Mouse (Mus musculus): Measurements from ENCODE around the gene Klhl23. TPM values are rescaled to one million over a fixed set of nuclear protein-coding genes. Genes with fewer than 3 reads are reported as not detected.
A peak's percentile ranks its signal among the peaks of the same experiment; 100 is the strongest.

Klhl23 gene
- total and polyA plus RNA-seq, 2 experiments from 2014 or later: 43.0 to 129 TPM

DNA sequence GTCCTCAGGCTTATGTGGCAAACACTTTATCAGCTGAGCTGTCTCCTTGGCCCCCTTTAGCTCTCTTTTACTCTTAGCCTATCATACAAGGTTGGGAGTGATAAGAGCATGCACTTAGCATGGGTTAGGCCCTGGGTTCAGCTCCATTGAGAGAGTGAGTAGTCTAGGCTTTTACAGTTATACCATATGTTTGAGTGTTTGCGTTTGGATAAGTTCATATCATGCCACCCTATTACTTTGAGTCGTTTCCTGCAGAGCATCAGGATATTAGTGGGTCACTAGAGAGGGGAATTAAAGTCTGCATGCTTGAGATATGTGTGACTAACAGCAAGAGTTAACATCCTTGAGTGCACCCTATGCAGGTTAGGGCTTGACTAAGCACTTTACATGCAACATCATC is 7.9 kb downstream of the Klhl23 start:
- WGBS: 73% methylated on average over 2 of the region's 2 CpGs
- DNase-seq (ENCODE audit: low spot score) (no peak), ATAC-seq (ENCODE audit: insufficient read depth, low read depth) (no peak)
- H3K4me2 ChIP-seq (ENCODE audit: low read depth, low read length): no peak overlapping the region
- H3K27ac ChIP-seq (ENCODE audit: low read depth): no peak overlapping the region
- no peak overlapping the region for H3K4me3 ChIP-seq (ENCODE audit: low read depth, low read length)
- H3K36me3 ChIP-seq (replicated peaks; ENCODE audit: control insufficient read depth, insufficient read depth, low read length): peaks cover 67% of the 10 kb centered on the region
- H3K4me1 ChIP-seq (ENCODE audit: control insufficient read depth, insufficient read depth): 0 out of 2 replicates have a peak, but pooled peaks cover 8% of the 10 kb centered on the region
- no peaks in the 10 kb centered on the region for H3K27me3 ChIP-seq (ENCODE audit: control insufficient read depth, insufficient read depth, low read length)
- TF ChIP-seq EP300 (IDR thresholded peaks at IDR 0.05; ENCODE audit: low read depth): no peak
- TF ChIP-seq CTCF (IDR thresholded peaks at IDR 0.05; ENCODE audit: low read depth): no peak
- no peak overlapping the region for H3K9ac ChIP-seq (replicated peaks; ENCODE audit: low read depth, low read length)
- no peaks in the 10 kb centered on the region for H3K9me3 ChIP-seq (replicated peaks; ENCODE audit: control insufficient read depth, low read length)

DNA sequence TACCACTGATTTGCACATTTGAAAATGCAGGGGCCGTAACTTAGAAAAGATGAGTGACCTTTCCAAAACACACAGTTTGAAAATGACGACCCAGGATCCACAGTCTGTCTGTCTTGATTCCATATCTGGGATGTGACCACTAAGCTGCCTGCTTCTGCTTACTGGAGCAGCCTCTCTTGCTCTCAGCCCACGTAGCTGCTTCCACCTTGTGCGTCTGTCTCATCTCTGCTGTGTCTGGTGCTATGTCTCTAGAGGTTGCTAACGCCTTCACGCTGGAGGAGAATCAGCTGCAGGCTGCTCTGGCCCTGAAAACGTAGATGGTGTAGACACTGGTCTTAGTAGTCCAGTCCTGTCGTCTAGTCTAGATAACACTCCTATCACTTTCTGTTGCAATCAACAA is 8.4 kb downstream of the Klhl23 start:
- Histone ChIP-seq H3K9ac (replicated peaks; ENCODE audit: low read depth, low read length) (no peak overlapping the region), H3K4me3 (ENCODE audit: low read depth, low read length) (no peak overlapping the region), H3K4me1 (ENCODE audit: control insufficient read depth, insufficient read depth) (0 out of 2 replicates have a peak, but pooled peaks cover 6% of the 10 kb centered on the region), H3K27me3 (ENCODE audit: control insufficient read depth, insufficient read depth, low read length) (no peaks in the 10 kb centered on the region), H3K9me3 (replicated peaks; ENCODE audit: control insufficient read depth, low read length) (no peaks in the 10 kb centered on the region), H3K27ac (ENCODE audit: low read depth) (no peak overlapping the region), H3K4me2 (ENCODE audit: low read depth, low read length) (no peak overlapping the region), H3K36me3 (replicated peaks; ENCODE audit: control insufficient read depth, insufficient read depth, low read length) (peaks cover 72% of the 10 kb centered on the region)
- no peak for TF ChIP-seq EP300 (IDR thresholded peaks at IDR 0.05; ENCODE audit: low read depth)
- TF ChIP-seq CTCF (IDR thresholded peaks at IDR 0.05; ENCODE audit: low read depth): no peak
- WGBS: 72% methylated on average over 8 of the region's 8 CpGs
- DNase-seq (ENCODE audit: low spot score): no peak
- ATAC-seq (ENCODE audit: insufficient read depth, low read depth): no peak

DNA sequence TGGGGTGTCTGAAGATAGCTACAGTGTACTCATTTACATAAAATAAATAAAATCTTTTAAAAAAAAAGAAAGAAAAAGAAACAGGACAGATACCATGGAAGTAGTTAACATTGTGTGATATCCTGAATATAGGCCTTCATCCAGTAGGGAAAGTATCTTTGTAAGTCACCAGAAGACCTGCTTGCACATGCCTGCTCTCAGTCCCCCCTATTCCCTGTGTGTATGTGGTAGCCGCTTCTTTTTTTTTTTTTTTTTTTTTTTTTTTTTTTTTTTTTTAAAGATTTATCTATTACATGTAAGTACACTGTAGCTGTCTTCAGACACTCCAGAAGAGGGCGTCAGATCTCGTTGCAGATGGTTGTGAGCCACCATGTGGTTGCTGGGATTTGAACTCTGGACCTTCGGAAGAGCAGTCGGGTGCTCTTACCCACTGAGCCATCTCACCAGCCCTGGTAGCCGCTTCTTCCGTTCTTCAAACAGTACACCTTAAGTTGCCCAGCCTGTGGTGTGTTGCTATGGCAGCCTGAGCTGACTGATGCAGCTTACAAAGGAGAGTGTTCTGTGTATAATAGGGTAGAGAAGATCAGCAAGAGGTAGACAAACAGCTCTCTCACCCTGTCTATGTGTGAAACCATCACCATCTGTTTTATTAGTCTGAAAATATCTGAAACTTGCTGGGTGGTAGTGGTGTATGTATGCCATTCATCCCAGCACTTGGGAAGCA is 15.7 kb downstream of the Klhl23 start:
- ATAC-seq (ENCODE audit: insufficient read depth, low read depth) (no peak), DNase-seq (ENCODE audit: low spot score) (no peak)
- Histone ChIP-seq H3K9ac (replicated peaks; ENCODE audit: low read depth, low read length) (no peak overlapping the region), H3K9me3 (replicated peaks; ENCODE audit: control insufficient read depth, low read length) (no peaks in the 10 kb centered on the region), H3K27ac (ENCODE audit: low read depth) (no peak overlapping the region), H3K36me3 (replicated peaks; ENCODE audit: control insufficient read depth, insufficient read depth, low read length) (peaks cover 43% of the 10 kb centered on the region), H3K27me3 (ENCODE audit: control insufficient read depth, insufficient read depth, low read length) (no peaks in the 10 kb centered on the region), H3K4me2 (ENCODE audit: low read depth, low read length) (no peak overlapping the region), H3K4me1 (ENCODE audit: control insufficient read depth, insufficient read depth) (no peaks in the 10 kb centered on the region), H3K4me3 (ENCODE audit: low read depth, low read length) (no peak overlapping the region)
- 89% methylated on average over 5 of the region's 7 CpGs for WGBS
- no peak for TF ChIP-seq CTCF (IDR thresholded peaks at IDR 0.05; ENCODE audit: low read depth)
- TF ChIP-seq EP300 (IDR thresholded peaks at IDR 0.05; ENCODE audit: low read depth): no peak

DNA sequence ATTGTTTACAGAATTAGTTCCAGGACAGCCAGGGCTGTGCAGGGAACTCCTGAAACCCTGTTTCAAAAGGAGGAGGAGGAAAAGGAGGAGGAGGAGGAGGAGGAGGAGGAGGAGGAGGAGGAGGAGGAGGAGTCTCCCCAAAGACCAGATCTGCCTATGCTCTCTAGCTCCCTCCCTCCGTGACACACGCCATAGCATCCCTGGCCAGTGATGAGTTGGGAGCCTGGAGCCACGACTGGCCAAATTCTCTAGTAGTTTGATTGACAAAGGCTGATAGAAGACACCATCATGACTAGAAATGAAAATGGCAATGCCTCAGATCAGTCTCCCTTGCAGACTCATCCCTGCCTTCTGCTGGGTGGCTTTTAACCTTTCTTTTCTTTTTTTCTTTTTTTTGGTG is 16.3 kb downstream of the Klhl23 start:
- Histone ChIP-seq H3K4me3 (ENCODE audit: low read depth, low read length) (no peak overlapping the region), H3K9me3 (replicated peaks; ENCODE audit: control insufficient read depth, low read length) (no peaks in the 10 kb centered on the region), H3K36me3 (replicated peaks; ENCODE audit: control insufficient read depth, insufficient read depth, low read length) (peaks cover 38% of the 10 kb centered on the region), H3K4me2 (ENCODE audit: low read depth, low read length) (no peak overlapping the region), H3K27ac (ENCODE audit: low read depth) (no peak overlapping the region), H3K27me3 (ENCODE audit: control insufficient read depth, insufficient read depth, low read length) (no peaks in the 10 kb centered on the region), H3K4me1 (ENCODE audit: control insufficient read depth, insufficient read depth) (no peaks in the 10 kb centered on the region), H3K9ac (replicated peaks; ENCODE audit: low read depth, low read length) (no peak overlapping the region)
- ATAC-seq (ENCODE audit: insufficient read depth, low read depth) (no peak), DNase-seq (ENCODE audit: low spot score) (no peak)
- 43% methylated on average over 3 of the region's 3 CpGs for WGBS
- no peak for TF ChIP-seq EP300 (IDR thresholded peaks at IDR 0.05; ENCODE audit: low read depth)
- 0 out of 2 replicates have a peak, but pooled peaks have one; percentile 3 for TF ChIP-seq CTCF (IDR thresholded peaks at IDR 0.05; ENCODE audit: low read depth)

DNA sequence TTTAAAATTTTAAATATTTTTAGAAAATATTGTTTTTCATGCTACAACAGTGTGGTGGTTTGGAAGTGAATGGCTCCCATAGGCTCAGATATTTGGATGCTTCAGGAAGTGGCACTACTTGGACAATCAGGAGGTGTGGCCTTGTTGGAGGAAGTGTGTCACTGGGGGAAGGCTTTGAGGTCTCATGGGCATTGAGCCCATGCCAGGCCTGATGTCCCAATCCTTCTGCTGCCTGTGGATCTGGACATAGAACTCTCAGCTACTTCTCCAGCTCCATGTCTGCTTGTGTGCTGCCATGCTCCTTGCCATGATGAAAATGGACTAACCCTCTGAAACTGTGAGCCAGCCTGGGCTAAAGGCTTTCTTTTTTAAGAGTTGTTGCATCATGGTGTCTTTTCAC is 17.0 kb downstream of the Klhl23 start:
- no peak for TF ChIP-seq EP300 (IDR thresholded peaks at IDR 0.05; ENCODE audit: low read depth)
- TF ChIP-seq CTCF (IDR thresholded peaks at IDR 0.05; ENCODE audit: low read depth): no peak
- Histone ChIP-seq H3K4me3 (ENCODE audit: low read depth, low read length) (no peak overlapping the region), H3K4me2 (ENCODE audit: low read depth, low read length) (no peak overlapping the region), H3K36me3 (replicated peaks; ENCODE audit: control insufficient read depth, insufficient read depth, low read length) (peaks cover 31% of the 10 kb centered on the region), H3K27ac (ENCODE audit: low read depth) (no peak overlapping the region), H3K27me3 (ENCODE audit: control insufficient read depth, insufficient read depth, low read length) (no peaks in the 10 kb centered on the region), H3K9ac (replicated peaks; ENCODE audit: low read depth, low read length) (no peak overlapping the region), H3K9me3 (replicated peaks; ENCODE audit: control insufficient read depth, low read length) (no peaks in the 10 kb centered on the region), H3K4me1 (ENCODE audit: control insufficient read depth, insufficient read depth) (no peaks in the 10 kb centered on the region)
- ATAC-seq (ENCODE audit: insufficient read depth, low read depth) (no peak), DNase-seq (ENCODE audit: low spot score) (no peak)

DNA sequence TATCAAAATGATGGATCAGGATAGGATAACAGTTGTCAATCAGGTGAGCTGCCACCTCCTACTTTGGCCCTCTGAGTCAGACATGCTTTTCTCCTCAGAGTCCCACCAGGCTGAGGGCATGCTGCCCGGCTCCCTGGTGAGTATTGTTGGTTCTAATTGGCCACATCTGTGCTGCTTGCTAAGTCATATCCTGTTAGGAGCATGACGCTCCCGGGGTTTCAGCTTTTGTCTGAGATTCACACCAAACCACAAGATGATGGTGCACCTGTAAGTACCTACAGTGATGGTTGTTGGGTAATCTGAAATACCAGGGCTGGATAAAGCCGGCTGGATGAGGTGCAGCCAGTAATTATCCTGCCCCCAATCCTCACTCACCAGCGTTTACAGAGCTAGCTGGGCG is 18.5 kb downstream of the Klhl23 start:
- Histone ChIP-seq H3K9me3 (replicated peaks; ENCODE audit: control insufficient read depth, low read length) (no peaks in the 10 kb centered on the region), H3K27me3 (ENCODE audit: control insufficient read depth, insufficient read depth, low read length) (no peaks in the 10 kb centered on the region), H3K36me3 (replicated peaks; ENCODE audit: control insufficient read depth, insufficient read depth, low read length) (peaks cover 16% of the 10 kb centered on the region), H3K4me2 (ENCODE audit: low read depth, low read length) (no peak overlapping the region), H3K27ac (ENCODE audit: low read depth) (no peak overlapping the region), H3K9ac (replicated peaks; ENCODE audit: low read depth, low read length) (no peak overlapping the region), H3K4me1 (ENCODE audit: control insufficient read depth, insufficient read depth) (no peaks in the 10 kb centered on the region), H3K4me3 (ENCODE audit: low read depth, low read length) (no peak overlapping the region)
- 39% methylated on average over 6 of the region's 6 CpGs for WGBS
- ATAC-seq (ENCODE audit: insufficient read depth, low read depth): no peak
- no peak for TF ChIP-seq CTCF (IDR thresholded peaks at IDR 0.05; ENCODE audit: low read depth)
- no peak for TF ChIP-seq EP300 (IDR thresholded peaks at IDR 0.05; ENCODE audit: low read depth)
- DNase-seq (ENCODE audit: low spot score): no peak
